Mouse (Mus musculus) ES-E14 (cell line): ENCODE results near the gene Epn3. TPM values are rescaled to one million over a fixed set of nuclear protein-coding genes. Genes with fewer than 3 reads are reported as not detected.

ENCODE experiments used
- DNase-seq: peaks from one replicate; pipeline ENCODE4 v3.0.0-alpha.2; 2013; ENCODE audit warnings: low read depth, low spot score
- H3K27ac ChIP-seq: 2 replicates; pipeline ENCODE4 v1.5.1; 2012; ENCODE audit warnings: low read depth, mild to moderate bottlenecking, low read length, moderate library complexity, mixed read lengths; ENCODE audit not compliant: poor library complexity, insufficient read depth, severe bottlenecking
- H3K36me3 ChIP-seq: 2 replicates; pipeline ENCODE4 v1.6.1; 2012; ENCODE audit warnings: mild to moderate bottlenecking, low read length, moderate library complexity, mixed read lengths; ENCODE audit not compliant: control insufficient read depth, poor library complexity, insufficient read depth, severe bottlenecking
- H3K4me1 ChIP-seq, 2 experiments: fragments of 150-350 bp in 1 of 2; sonication (generic) in 1 of 2; 2 replicates each; pipeline ENCODE4 v1.6.1; 2012; ENCODE audit warnings: low read length in 2 of 2, mild to moderate bottlenecking in 1 of 2, mixed read lengths in 1 of 2; ENCODE audit not compliant: control insufficient read depth in 2 of 2, insufficient read depth in 2 of 2, poor library complexity in 1 of 2
- H3K4me3 ChIP-seq, 2 experiments: fragments of 150-350 bp in 1 of 2; sonication (generic) in 1 of 2; 2 replicates each; pipeline ENCODE4 v1.5.1; 2012; ENCODE audit warnings: low read length in 2 of 2, low read depth in 1 of 2, mild to moderate bottlenecking in 1 of 2, mixed read lengths in 1 of 2; ENCODE audit not compliant: insufficient read depth in 1 of 2, poor library complexity in 1 of 2, severe bottlenecking in 1 of 2
- H3K9ac ChIP-seq: 2 replicates; pipeline ENCODE4 v1.6.1; 2012; ENCODE audit warnings: low read depth, mild to moderate bottlenecking, low read length, mixed read lengths; ENCODE audit not compliant: poor library complexity, insufficient read depth, severe bottlenecking
- H3K9me3 ChIP-seq: fragments of 150-350 bp; sonication (generic); 2 replicates; pipeline ENCODE4 v1.6.1; 2012; ENCODE audit warnings: low read depth, mild to moderate bottlenecking, low read length; ENCODE audit not compliant: control insufficient read depth, insufficient read depth
- CHD2 ChIP-seq: IDR thresholded peaks from 2 replicates; pipeline ENCODE4 v1.6.1; 2014; ENCODE audit warnings: mild to moderate bottlenecking, low read depth, low read length, inconsistent platforms
- HCFC1 ChIP-seq: IDR thresholded peaks from 2 replicates; pipeline ENCODE4 v1.6.1; 2012; ENCODE audit warnings: low read length, inconsistent platforms, borderline replicate concordance; ENCODE audit not compliant: insufficient read depth
- MAFK ChIP-seq: IDR thresholded peaks from 2 replicates; pipeline ENCODE4 v1.6.1; 2014; ENCODE audit warnings: mild to moderate bottlenecking, low read depth, low read length, inconsistent platforms; ENCODE audit not compliant: insufficient read depth
- ZC3H11A ChIP-seq: IDR thresholded peaks from 2 replicates; pipeline ENCODE4 v1.6.1; 2012; ENCODE audit warnings: low read depth, mild to moderate bottlenecking, inconsistent platforms, low read length, borderline replicate concordance
- ZNF384 ChIP-seq: IDR thresholded peaks from 2 replicates; pipeline ENCODE4 v1.6.1; 2012; ENCODE audit warnings: low read depth, low read length, inconsistent platforms
- in situ Hi-C, 2 experiments: fragments of 600-800 bp; cut with MboI; formaldehyde crosslinking; loops; one replicate each; pipeline ENCODE4 v1.15.1; 2025; ENCODE audit warnings: low sequenced_read_pairs in 2 of 2, inconsistent platforms in 1 of 2; ENCODE audit not compliant: unreplicated experiment in 2 of 2
- total RNA-seq: library from RNA; depleted of rRNA; stranded (reverse); fragments of 300-350 nt; gene quantifications from 2 replicates; pipeline ENCODE4 v1.2.3, GENCODE M21; 2012; rRNA removed

Epn3 gene
- total RNA-seq, 1 experiment = 1.7 TPM

GRCm38 (mm10) chr11:94441122-94441521 lies 58.7 kb downstream of the Epn3 start:
- H3K4me1 ChIP-seq = no peaks in the 10 kb centered on the region
- H3K27ac ChIP-seq = no peak overlapping the region
- no peaks in the 10 kb centered on the region for H3K9me3 ChIP-seq
- no peaks in the 10 kb centered on the region for H3K36me3 ChIP-seq
- DNase-seq = no peak
- in situ Hi-C loops = no loop called here
- no peak overlapping the region for H3K4me3 ChIP-seq
- H3K9ac ChIP-seq = no peak overlapping the region
- TF ChIP-seq CHD2 (no peak), ZC3H11A (no peak), ZNF384 (no peak), HCFC1 (no peak)

- H3K4me1 ChIP-seq = no peaks in the 10 kb centered on the region
- H3K36me3 ChIP-seq = no peaks in the 10 kb centered on the region
- no peak overlapping the region for H3K9ac ChIP-seq
- TF ChIP-seq HCFC1 (no peak), ZNF384 (no peak), CHD2 (no peak), MAFK (no peak), ZC3H11A (no peak)
- no peak for DNase-seq
- no peaks in the 10 kb centered on the region for H3K9me3 ChIP-seq
- no peak overlapping the region for H3K4me3 ChIP-seq
- H3K27ac ChIP-seq = no peak overlapping the region
- in situ Hi-C loops = no loop called here
Observed at GRCm38 (mm10) chr11:94440421-94440820, 59.4 kb downstream of the Epn3 start.

Other genes with a start within 250 kb of the Epn3 start
- gene Gm21885, start 218.1 kb downstream of the Epn3 start, total RNA-seq = 0.40 TPM in 1 of 2 replicates, not detected in the other
- 60.3 and 66.8 TPM in 2 replicates for gene Luc7l3, start 178.0 kb downstream of the Epn3 start, total RNA-seq
- 29.2 and 42.7 TPM in 2 replicates for gene Ankrd40, start 172.0 kb downstream of the Epn3 start, total RNA-seq
- 0.79 and 1.5 TPM in 2 replicates for gene Abcc3, start 107.0 kb downstream of the Epn3 start, total RNA-seq
- 1.6 and 2.2 TPM in 2 replicates for gene Cacna1g, start 25.8 kb downstream of the Epn3 start, total RNA-seq
- 0.26 and 0.71 TPM in 2 replicates for gene Spata20, start 13.8 kb downstream of the Epn3 start, total RNA-seq
- 0.45 and 0.48 TPM in 2 replicates for gene Mycbpap, start 21.8 kb upstream of the Epn3 start, total RNA-seq
- 2.1 and 2.4 TPM in 2 replicates for gene Rsad1, start 49.3 kb upstream of the Epn3 start, total RNA-seq
- 0.11 TPM in 1 of 2 replicates, not detected in the other for gene Chad, start 65.1 kb upstream of the Epn3 start, total RNA-seq
- gene Acsf2, start 101.9 kb upstream of the Epn3 start, total RNA-seq = 5.9 and 7.4 TPM in 2 replicates
- gene Lrrc59, start 129.8 kb upstream of the Epn3 start, total RNA-seq = 215 and 282 TPM in 2 replicates
- gene Mrpl27, start 153.8 kb upstream of the Epn3 start, total RNA-seq = 37.2 and 56.3 TPM in 2 replicates
- 46.1 and 57.3 TPM in 2 replicates for gene Eme1, start 154.0 kb upstream of the Epn3 start, total RNA-seq
- 58.0 and 91.2 TPM in 2 replicates for gene Xylt2, start 177.5 kb upstream of the Epn3 start, total RNA-seq
- 0.18 TPM in 1 of 2 replicates, not detected in the other for gene Gm11541, start 204.5 kb upstream of the Epn3 start, total RNA-seq
- gene Cdc34b, start 241.8 kb upstream of the Epn3 start, total RNA-seq = 0.32 and 0.54 TPM in 2 replicates